Mouse (Mus musculus) intestine, embryonic 16.5 days (tissue): ENCODE measurements at regions not wholly inside any gene's neighbourhood (a gene's known extent, or its start where the extent isn't known, plus 50 kb on each side); places are given as distances from the start of the nearest gene placed in this dataset.

Source experiments
- ATAC-seq: fragments of 200-750 bp; cut with Nextera tagmentation; 2 replicates; pipeline ENCODE4 v1.8.0; 2017; ENCODE audit warnings: moderate TSS enrichment, moderate library complexity
- H3K27ac ChIP-seq: fragments of 300-500 bp; sonication (generic); 2 replicates; pipeline ENCODE4 v1.5.1; 2014; ENCODE audit warnings: mild to moderate bottlenecking, low read length
- H3K27me3 ChIP-seq: fragments of 300-500 bp; sonication (generic); replicated peaks from 2 replicates; pipeline ENCODE4 v1.6.1; 2014; ENCODE audit warnings: low read length, control low read depth, mixed read lengths; ENCODE audit not compliant: control insufficient read depth, insufficient read depth
- H3K36me3 ChIP-seq: fragments of 300-500 bp; sonication (generic); 2 replicates; pipeline ENCODE4 v1.6.1; 2014; ENCODE audit warnings: low read length, control low read depth; ENCODE audit not compliant: control insufficient read depth, insufficient read depth
- H3K4me1 ChIP-seq: fragments of 300-500 bp; sonication (generic); 2 replicates; pipeline ENCODE4 v1.6.1; 2014; ENCODE audit warnings: low read length, control low read depth, mixed read lengths; ENCODE audit not compliant: control insufficient read depth, insufficient read depth
- H3K4me2 ChIP-seq: fragments of 300-500 bp; sonication (generic); 2 replicates; pipeline ENCODE4 v1.6.1; 2014; ENCODE audit warnings: low read depth, low read length, control low read depth
- H3K4me3 ChIP-seq: fragments of 300-500 bp; sonication (generic); 2 replicates; pipeline ENCODE4 v1.5.1; 2014; ENCODE audit warnings: mild to moderate bottlenecking, low read length
- H3K9ac ChIP-seq: fragments of 300-500 bp; sonication (generic); 2 replicates; pipeline ENCODE4 v1.6.1; 2014; ENCODE audit warnings: low read depth, low read length
- H3K9me3 ChIP-seq: fragments of 300-500 bp; sonication (generic); 2 replicates; pipeline ENCODE4 v1.6.1; 2016; ENCODE audit warnings: low read length, control low read depth; ENCODE audit not compliant: control insufficient read depth
- WGBS: fragments of 180-500 bp; shearing (Covaris S2); extraction: QIAGEN DNeasy Blood & Tissue Kit; methylation state at CpG from one replicate; pipeline ENCODE4 v1.1.7; 2014; 5-methylcytosine and 5-hydroxymethylcytosine counted together

GRCm38 (mm10) chr17:35771656-35772405, 49.7 kb upstream of the Ier3 start:
- Histone ChIP-seq H3K4me1 (peaks cover 7% of the 10 kb centered on the region), H3K27ac (peak overlapping the region; percentile 6; the same call in 1 of the 2 replicates), H3K4me2 (no peak overlapping the region), H3K4me3 (no peak overlapping the region), H3K9me3 (no peaks in the 10 kb centered on the region), H3K27me3 (no peaks in the 10 kb centered on the region), H3K36me3 (no peaks in the 10 kb centered on the region), H3K9ac (no peak overlapping the region)
- WGBS = 62% methylated on average over 15 of the region's 15 CpGs
- ATAC-seq = peak; percentile 47
